Mouse (Mus musculus): ENCODE results near the gene Svip. TPM values are rescaled to one million over a fixed set of nuclear protein-coding genes. Genes with fewer than 3 reads are reported as not detected.

The Svip gene
- polyA plus RNA-seq, 1 experiment from 2014 or later: 13.8 TPM

DNA sequence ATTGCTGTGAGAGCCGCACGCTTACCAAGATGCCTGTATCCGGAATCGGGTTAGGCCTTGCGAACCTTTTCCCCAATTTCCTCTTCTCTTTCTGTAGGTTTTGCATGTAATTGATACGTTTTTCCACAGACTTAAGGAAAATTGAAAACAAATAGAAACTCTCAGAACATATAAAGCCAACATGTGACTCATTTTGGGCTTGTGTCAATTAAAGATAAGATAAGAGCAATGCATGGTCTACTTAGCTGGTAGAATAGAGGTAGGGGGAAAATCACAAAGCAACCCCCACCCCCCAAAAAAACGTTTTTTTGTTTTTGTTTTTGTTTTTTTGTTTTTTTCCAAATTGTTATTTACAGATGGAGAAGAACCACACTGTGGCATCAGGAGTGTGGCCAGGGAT lies 7.6 kb upstream of the Svip start:
- no peaks in the 10 kb centered on the region for H3K27me3 ChIP-seq (ENCODE audit: insufficient read depth, low read length)
- no peak overlapping the region for H3K27ac ChIP-seq
- no peak overlapping the region for H3K4me3 ChIP-seq (replicated peaks; ENCODE audit: low read depth, low read length)
- 77% methylated on average over 7 of the region's 7 CpGs for WGBS
- no peaks in the 10 kb centered on the region for H3K9me3 ChIP-seq (replicated peaks; ENCODE audit: low read length)
- ATAC-seq (replicated peaks; ENCODE audit: low FRiP score, low read depth): no peak
- H3K4me1 ChIP-seq (replicated peaks; ENCODE audit: insufficient read depth, low read length): no peaks in the 10 kb centered on the region
- TF ChIP-seq CTCF (IDR thresholded peaks at IDR 0.05; ENCODE audit: low read depth): no peak
- H3K4me2 ChIP-seq (ENCODE audit: low read length): no peak overlapping the region
- no peak overlapping the region for H3K9ac ChIP-seq (ENCODE audit: low read depth, low read length)
- DNase-seq (ENCODE audit: low spot score): no peak
- H3K36me3 ChIP-seq (ENCODE audit: insufficient read depth, low read length): no peaks in the 10 kb centered on the region

- 75% methylated on average over 2 of the region's 2 CpGs for WGBS
- TF ChIP-seq CTCF (IDR thresholded peaks at IDR 0.05; ENCODE audit: low read depth): no peak
- DNase-seq (ENCODE audit: low spot score): no peak
- Histone ChIP-seq H3K4me3 (replicated peaks; ENCODE audit: low read depth, low read length) (no peak overlapping the region), H3K9ac (ENCODE audit: low read depth, low read length) (no peak overlapping the region), H3K27me3 (ENCODE audit: insufficient read depth, low read length) (no peaks in the 10 kb centered on the region), H3K27ac (no peak overlapping the region), H3K36me3 (ENCODE audit: insufficient read depth, low read length) (no peaks in the 10 kb centered on the region), H3K4me1 (replicated peaks; ENCODE audit: insufficient read depth, low read length) (no peaks in the 10 kb centered on the region), H3K4me2 (ENCODE audit: low read length) (no peak overlapping the region), H3K9me3 (replicated peaks; ENCODE audit: low read length) (no peaks in the 10 kb centered on the region)
- ATAC-seq (replicated peaks; ENCODE audit: low FRiP score, low read depth): no peak
Observed at GRCm38 (mm10) chr7:52007138-52007537, 1.3 kb upstream of the Svip start.

DNA sequence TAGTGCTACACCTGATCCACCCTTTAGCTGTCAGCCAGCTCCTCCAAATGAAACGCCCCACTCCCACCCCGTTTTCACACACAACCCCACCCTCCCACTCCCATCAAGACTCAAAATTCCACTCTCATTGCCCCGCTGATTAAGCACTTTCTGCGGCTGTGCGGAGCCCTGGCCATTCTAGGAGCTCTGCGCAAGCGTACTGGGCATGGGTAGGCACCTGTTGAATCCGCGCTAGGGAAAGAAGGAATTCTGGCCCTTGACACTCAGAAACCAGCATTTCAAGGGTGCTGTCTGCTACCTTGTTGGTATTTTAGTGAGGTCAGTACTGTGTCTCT lies 445 bp upstream of the Svip start:
- no peak for DNase-seq (ENCODE audit: low spot score)
- Histone ChIP-seq H3K4me1 (replicated peaks; ENCODE audit: insufficient read depth, low read length) (no peaks in the 10 kb centered on the region), H3K27me3 (ENCODE audit: insufficient read depth, low read length) (no peaks in the 10 kb centered on the region), H3K27ac (0 out of 2 replicates have a peak overlapping the region, but pooled peaks have one; percentile 39), H3K36me3 (ENCODE audit: insufficient read depth, low read length) (no peaks in the 10 kb centered on the region), H3K4me2 (ENCODE audit: low read length) (peak overlapping the region; percentile 57), H3K9ac (ENCODE audit: low read depth, low read length) (no peak overlapping the region), H3K4me3 (replicated peaks; ENCODE audit: low read depth, low read length) (peak overlapping the region; percentile 51), H3K9me3 (replicated peaks; ENCODE audit: low read length) (no peaks in the 10 kb centered on the region)
- no peak for TF ChIP-seq CTCF (IDR thresholded peaks at IDR 0.05; ENCODE audit: low read depth)
- ATAC-seq (replicated peaks; ENCODE audit: low FRiP score, low read depth): no peak; the same call in 1 of the 2 replicates
- 1% methylated on average over 9 of the region's 9 CpGs for WGBS

DNA sequence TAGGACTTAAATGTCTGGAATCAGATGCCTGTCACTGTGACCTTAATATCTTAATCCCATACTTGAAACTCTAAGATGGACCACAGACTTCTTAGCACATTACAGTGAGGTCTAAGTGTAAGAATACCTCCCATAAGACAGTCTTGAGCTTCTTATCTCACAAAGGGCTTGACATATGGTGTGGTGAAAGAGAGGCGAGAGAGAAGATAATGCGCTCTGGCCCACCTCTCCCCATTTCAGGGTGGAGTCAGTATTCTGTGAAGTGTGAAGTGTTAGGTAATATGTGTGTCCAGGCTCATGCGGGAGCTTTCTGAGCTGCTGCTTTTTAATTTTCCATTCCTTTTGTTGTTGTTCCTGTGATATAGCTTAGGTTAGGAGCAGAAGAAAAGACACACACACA lies 14.8 kb downstream of the Svip start:
- H3K36me3 ChIP-seq (ENCODE audit: insufficient read depth, low read length): no peaks in the 10 kb centered on the region
- no peak for ATAC-seq (replicated peaks; ENCODE audit: low FRiP score, low read depth)
- no peaks in the 10 kb centered on the region for H3K4me1 ChIP-seq (replicated peaks; ENCODE audit: insufficient read depth, low read length)
- no peak for TF ChIP-seq CTCF (IDR thresholded peaks at IDR 0.05; ENCODE audit: low read depth)
- no peaks in the 10 kb centered on the region for H3K27me3 ChIP-seq (ENCODE audit: insufficient read depth, low read length)
- H3K9me3 ChIP-seq (replicated peaks; ENCODE audit: low read length): no peaks in the 10 kb centered on the region
- DNase-seq (ENCODE audit: low spot score): no peak
- no peak overlapping the region for H3K9ac ChIP-seq (ENCODE audit: low read depth, low read length)
- H3K27ac ChIP-seq: no peak overlapping the region
- WGBS: 72% methylated on average over 3 of the region's 3 CpGs
- no peak overlapping the region for H3K4me3 ChIP-seq (replicated peaks; ENCODE audit: low read depth, low read length)
- no peak overlapping the region for H3K4me2 ChIP-seq (ENCODE audit: low read length)

- ATAC-seq (replicated peaks; ENCODE audit: low FRiP score, low read depth): no peak
- TF ChIP-seq CTCF (IDR thresholded peaks at IDR 0.05; ENCODE audit: low read depth): no peak
- Histone ChIP-seq H3K9ac (ENCODE audit: low read depth, low read length) (no peak overlapping the region), H3K4me2 (ENCODE audit: low read length) (no peak overlapping the region), H3K9me3 (replicated peaks; ENCODE audit: low read length) (no peaks in the 10 kb centered on the region), H3K4me1 (replicated peaks; ENCODE audit: insufficient read depth, low read length) (no peaks in the 10 kb centered on the region), H3K27me3 (ENCODE audit: insufficient read depth, low read length) (no peaks in the 10 kb centered on the region), H3K27ac (no peak overlapping the region), H3K36me3 (ENCODE audit: insufficient read depth, low read length) (no peaks in the 10 kb centered on the region), H3K4me3 (replicated peaks; ENCODE audit: low read depth, low read length) (no peak overlapping the region)
- no peak for DNase-seq (ENCODE audit: low spot score)
- WGBS: 47% methylated on average over 6 of the region's 6 CpGs
Observed at GRCm38 (mm10) chr7:51986909-51987308, 18.9 kb downstream of the Svip start.

DNA sequence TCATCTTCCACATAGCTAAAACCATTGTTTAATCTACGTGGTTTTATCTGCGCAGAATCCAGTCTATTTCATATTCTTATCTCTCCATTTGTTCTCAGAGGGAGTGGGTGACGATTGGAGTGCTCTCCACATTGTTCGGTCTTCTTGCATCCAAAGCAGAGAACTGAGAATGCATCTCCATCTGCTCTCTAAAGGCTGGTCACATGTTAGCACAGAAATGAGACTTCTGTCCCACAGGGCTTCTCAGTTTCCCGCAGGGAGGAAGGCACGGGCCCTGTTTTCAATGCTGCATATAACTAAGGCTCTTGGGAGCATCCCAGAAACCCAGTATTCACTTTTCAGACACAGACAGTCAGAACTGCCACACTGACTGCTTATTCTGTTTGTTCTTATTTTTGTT lies 20.1 kb downstream of the Svip start:
- Histone ChIP-seq H3K9me3 (replicated peaks; ENCODE audit: low read length) (no peaks in the 10 kb centered on the region), H3K4me2 (ENCODE audit: low read length) (no peak overlapping the region), H3K27ac (no peak overlapping the region), H3K4me3 (replicated peaks; ENCODE audit: low read depth, low read length) (no peak overlapping the region), H3K36me3 (ENCODE audit: insufficient read depth, low read length) (no peaks in the 10 kb centered on the region), H3K4me1 (replicated peaks; ENCODE audit: insufficient read depth, low read length) (no peaks in the 10 kb centered on the region), H3K9ac (ENCODE audit: low read depth, low read length) (no peak overlapping the region), H3K27me3 (ENCODE audit: insufficient read depth, low read length) (no peaks in the 10 kb centered on the region)
- TF ChIP-seq CTCF (IDR thresholded peaks at IDR 0.05; ENCODE audit: low read depth): no peak
- no peak for ATAC-seq (replicated peaks; ENCODE audit: low FRiP score, low read depth)
- 85% methylated on average over 6 of the region's 6 CpGs for WGBS
- DNase-seq (ENCODE audit: low spot score): no peak

- Histone ChIP-seq H3K27ac (no peak overlapping the region), H3K4me1 (replicated peaks; ENCODE audit: insufficient read depth, low read length) (no peaks in the 10 kb centered on the region), H3K27me3 (ENCODE audit: insufficient read depth, low read length) (no peaks in the 10 kb centered on the region), H3K4me3 (replicated peaks; ENCODE audit: low read depth, low read length) (no peak overlapping the region), H3K4me2 (ENCODE audit: low read length) (no peak overlapping the region), H3K36me3 (ENCODE audit: insufficient read depth, low read length) (no peaks in the 10 kb centered on the region), H3K9ac (ENCODE audit: low read depth, low read length) (no peak overlapping the region), H3K9me3 (replicated peaks; ENCODE audit: low read length) (no peaks in the 10 kb centered on the region)
- WGBS: 7% methylated on average over 1 of the region's 1 CpGs
- no peak for ATAC-seq (replicated peaks; ENCODE audit: low FRiP score, low read depth)
- DNase-seq (ENCODE audit: low spot score): peak; percentile 6
- TF ChIP-seq CTCF (IDR thresholded peaks at IDR 0.05; ENCODE audit: low read depth): no peak
Observed at GRCm38 (mm10) chr7:51982303-51982702, 23.5 kb downstream of the Svip start.
